Mouse (Mus musculus): Measurements from ENCODE around the gene Col12a1.

DNA sequence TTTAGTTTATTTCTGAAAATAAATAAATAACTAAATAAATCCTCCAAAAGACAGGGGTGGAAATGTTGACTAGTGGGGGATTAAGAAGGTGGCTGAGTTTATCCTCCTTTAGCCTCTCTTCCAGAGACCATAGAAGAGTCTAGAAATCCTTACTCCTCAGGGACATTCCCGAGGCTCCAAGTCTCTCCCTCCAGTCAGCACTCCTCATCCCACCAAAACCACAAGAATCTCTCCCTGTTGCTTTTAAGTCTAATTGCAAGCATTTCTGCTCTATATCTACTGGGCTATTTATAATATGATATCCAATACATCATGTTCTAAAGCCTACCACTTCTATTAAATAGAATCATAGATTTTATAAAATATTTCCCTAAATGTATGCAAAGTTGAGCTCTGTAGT, 109.8 kb downstream of the Col12a1 start:
- TF ChIP-seq CTCF (IDR thresholded peaks at IDR 0.05; ENCODE audit: borderline replicate concordance, extremely low read depth, insufficient read depth, insufficient read length): no peak
- TF ChIP-seq POLR2A (IDR thresholded peaks at IDR 0.05; ENCODE audit: borderline replicate concordance, extremely low read depth, insufficient read depth, insufficient read length, poor library complexity, severe bottlenecking): no peak

Measured in brain, embryonic 14.5 days (tissue).